Mouse (Mus musculus): ENCODE results near the gene Pxmp2.

Gene Pxmp2

GRCm38 (mm10) chr5:110285770-110286445 lies at the start of gene Pxmp2, which contains the start of gene Pole:
Gene Pxmp2, minus strand, starts transcription at chr5:110286186.
Gene Pole, plus strand, starts transcription at chr5:110286306.
- DNase-seq (ENCODE audit: low spot score in 2 of 2), result peak; percentile 89 to 90

GRCm38 (mm10) chr5:110330508-110330907 lies 44.5 kb upstream of the Pxmp2 start:
- no peak for DNase-seq (ENCODE audit: low spot score in 2 of 2)

GRCm38 (mm10) chr5:110313127-110313526 lies 27.1 kb upstream of the Pxmp2 start:
- no peak for DNase-seq (ENCODE audit: low spot score in 2 of 2)

GRCm38 (mm10) chr5:110308861-110309260 lies 22.9 kb upstream of the Pxmp2 start:
- no peak for DNase-seq (ENCODE audit: low spot score in 2 of 2)

GRCm38 (mm10) chr5:110300591-110300990 lies 14.6 kb upstream of the Pxmp2 start:
- no peak for DNase-seq (ENCODE audit: low spot score in 2 of 2)

- DNase-seq (ENCODE audit: low spot score in 2 of 2), result no peak
Observed at GRCm38 (mm10) chr5:110296637-110297036, 10.7 kb upstream of the Pxmp2 start.

- DNase-seq (ENCODE audit: low spot score in 2 of 2), result no peak
Observed at GRCm38 (mm10) chr5:110291649-110292048, 5.7 kb upstream of the Pxmp2 start.

GRCm38 (mm10) chr5:110287084-110287475 lies 1.1 kb upstream of the Pxmp2 start:
- no peak for DNase-seq (ENCODE audit: low spot score in 2 of 2)

GRCm38 (mm10) chr5:110286446-110287083 lies 579 bp upstream of the Pxmp2 start:
- no peak for DNase-seq (ENCODE audit: low spot score in 2 of 2)

GRCm38 (mm10) chr5:110285156-110285555 lies 830 bp downstream of the Pxmp2 start:
- DNase-seq (ENCODE audit: low spot score in 2 of 2), result no peak

GRCm38 (mm10) chr5:110284536-110284935 lies 1.4 kb downstream of the Pxmp2 start:
- peak in 1 of 2 experiments; percentile 18 for DNase-seq (ENCODE audit: low spot score in 2 of 2)

GRCm38 (mm10) chr5:110281984-110282383 lies 4.0 kb downstream of the Pxmp2 start:
- no peak for DNase-seq (ENCODE audit: low spot score in 2 of 2)

- DNase-seq (ENCODE audit: low spot score in 2 of 2), result no peak
Observed at GRCm38 (mm10) chr5:110276910-110277309, 9.1 kb downstream of the Pxmp2 start.

- no peak for DNase-seq (ENCODE audit: low spot score in 2 of 2)
Observed at GRCm38 (mm10) chr5:110276391-110276790, 9.6 kb downstream of the Pxmp2 start.

GRCm38 (mm10) chr5:110274846-110275245 lies 11.1 kb downstream of the Pxmp2 start:
- DNase-seq (ENCODE audit: low spot score in 2 of 2), result no peak

GRCm38 (mm10) chr5:110274147-110274546 lies 11.8 kb downstream of the Pxmp2 start:
- no peak for DNase-seq (ENCODE audit: low spot score in 2 of 2)

GRCm38 (mm10) chr5:110270242-110270641 lies 15.7 kb downstream of the Pxmp2 start:
- DNase-seq (ENCODE audit: low spot score in 2 of 2), result no peak

- peak; percentile 84 to 86 for DNase-seq (ENCODE audit: low spot score in 2 of 2)
Observed at GRCm38 (mm10) chr5:110269141-110270101, 16.6 kb downstream of the Pxmp2 start, which contains the start of gene Pgam5. Gene Pgam5, minus strand, starts transcription at chr5:110269913.

- no peak for DNase-seq (ENCODE audit: low spot score in 2 of 2)
Observed at GRCm38 (mm10) chr5:110266941-110267340, 19.0 kb downstream of the Pxmp2 start.

- no peak for DNase-seq (ENCODE audit: low spot score in 2 of 2)
Observed at GRCm38 (mm10) chr5:110244091-110244490, 41.9 kb downstream of the Pxmp2 start.

- DNase-seq (ENCODE audit: low spot score in 2 of 2), result peak in 1 of 2 experiments; percentile 7
Observed at GRCm38 (mm10) chr5:110232346-110232745, 53.6 kb downstream of the Pxmp2 start.

GRCm38 (mm10) chr5:110231638-110232037 lies 54.3 kb downstream of the Pxmp2 start:
- no peak for DNase-seq (ENCODE audit: low spot score in 2 of 2)

Measured in heart, adult 9 months (tissue).